Mouse (Mus musculus) gastrocnemius, adult 2 months (tissue): ENCODE measurements around the gene Nop53. TPM values are rescaled to one million over a fixed set of nuclear protein-coding genes. Genes with fewer than 3 reads are reported as not detected.

ENCODE experiments used
- DNase-seq: peaks from one replicate; pipeline ENCODE4 v3.0.0; 2022
- H3K27ac ChIP-seq: fragments of 200-600 bp; 2 replicates; pipeline ENCODE4 v1.8.1; 2022; ENCODE audit warnings: mild to moderate bottlenecking
- H3K4me3 ChIP-seq: fragments of 200-600 bp; 2 replicates; pipeline ENCODE4 v1.8.1; 2022; ENCODE audit warnings: mild to moderate bottlenecking, moderate library complexity
- CTCF ChIP-seq: fragments of 200-600 bp; IDR thresholded peaks from 2 replicates; pipeline ENCODE4 v1.8.1; 2022; ENCODE audit warnings: antibody characterized with exemption, mild to moderate bottlenecking, moderate library complexity
- intact Hi-C: fragments of 180-260 bp; cut with DNase I; formaldehyde crosslinking; loops from one replicate; pipeline ENCODE4 v1.15.1; 2025
- total RNA-seq, 2 experiments: library from RNA; stranded (reverse); gene quantifications; 2 replicates each; pipeline ENCODE4 v1.2.3; 2021

Nop53 gene
- total RNA-seq, 2 experiments from 2014 or later: 85.7 to 97.4 TPM

- no peak for DNase-seq
- peak; percentile 43 for TF ChIP-seq CTCF
- H3K27ac ChIP-seq: no peak overlapping the region
- intact Hi-C loops: no loop called here
- no peak overlapping the region for H3K4me3 ChIP-seq
These were observed 23.8 kb upstream of the Nop53 start for GRCm38 (mm10) chr7:15969674-15970073.

GRCm38 (mm10) chr7:15968322-15968721 is 22.4 kb upstream of the Nop53 start:
- no peak for DNase-seq
- H3K27ac ChIP-seq: no peak overlapping the region
- TF ChIP-seq CTCF: no peak
- intact Hi-C loops: no loop called here
- H3K4me3 ChIP-seq: no peak overlapping the region

- peak within 1 kb of the TSS; percentile 95 for H3K27ac ChIP-seq
- intact Hi-C loops: loop anchor here (1.0 to 2.0 kb wide), 2 partner anchors 19 to 37 kb away; no protein-coding TSS in a partner anchor
- no peak; the same call in 1 of the 2 replicates for TF ChIP-seq CTCF
These were observed 21.4 kb upstream of the Nop53 start, which contains the start of gene Ehd2 for GRCm38 (mm10) chr7:15967312-15967711. Gene Ehd2 (minus strand): TSS chr7:15967567.

GRCm38 (mm10) chr7:15966489-15966888 is 20.6 kb upstream of the Nop53 start:
- intact Hi-C loops: loop anchor here (2.0 kb wide), 1 partner anchor 36 kb away; no protein-coding TSS in a partner anchor
- TF ChIP-seq CTCF: no peak

More at GRCm38 (mm10) chr7:15967312-15967711, 21.4 kb upstream of the Nop53 start, which contains the start of gene Ehd2:
- peak; percentile 91 for DNase-seq
- peak within 1 kb of the TSS; percentile 86 for H3K4me3 ChIP-seq

GRCm38 (mm10) chr7:15963798-15964652 is 18.2 kb upstream of the Nop53 start:
- peak overlapping the region; percentile 86 for H3K4me3 ChIP-seq
- peak overlapping the region; percentile 95 for H3K27ac ChIP-seq
- no peak for DNase-seq
- TF ChIP-seq CTCF: no peak
- intact Hi-C loops: no loop called here

More at GRCm38 (mm10) chr7:15966489-15966888, 20.6 kb upstream of the Nop53 start:
- DNase-seq: no peak
- Histone ChIP-seq H3K27ac (peak overlapping the region; percentile 95), H3K4me3 (peak overlapping the region; percentile 86)

GRCm38 (mm10) chr7:15962311-15963288 is 16.7 kb upstream of the Nop53 start:
- TF ChIP-seq CTCF: no peak
- Histone ChIP-seq H3K27ac (peak overlapping the region; percentile 95), H3K4me3 (peak overlapping the region; percentile 86)
- DNase-seq: peak; percentile 93
- intact Hi-C loops: loop anchor here (1.0 kb wide), 1 partner anchor 29 kb away; no protein-coding TSS in a partner anchor

GRCm38 (mm10) chr7:15961798-15962197 is 15.9 kb upstream of the Nop53 start:
- intact Hi-C loops: loop anchor here (1.0 kb wide), 1 partner anchor 28 kb away; no protein-coding TSS in a partner anchor
- H3K4me3 ChIP-seq: peak overlapping the region; percentile 86
- H3K27ac ChIP-seq: peak overlapping the region; percentile 95
- DNase-seq: no peak
- TF ChIP-seq CTCF: no peak

- H3K27ac ChIP-seq: peak overlapping the region; percentile 95
- intact Hi-C loops: no loop called here
- TF ChIP-seq CTCF: no peak
- peak overlapping the region; percentile 86 for H3K4me3 ChIP-seq
- DNase-seq: no peak
These were observed 15.4 kb upstream of the Nop53 start for GRCm38 (mm10) chr7:15961239-15961638.

GRCm38 (mm10) chr7:15960691-15961090 is 14.8 kb upstream of the Nop53 start:
- no peak for TF ChIP-seq CTCF
- intact Hi-C loops: no loop called here
- Histone ChIP-seq H3K27ac (peak overlapping the region; percentile 95), H3K4me3 (peak overlapping the region; percentile 86)
- peak; percentile 44 for DNase-seq

- intact Hi-C loops: no loop called here
- no peak for TF ChIP-seq CTCF
- H3K27ac ChIP-seq: peak overlapping the region; percentile 85
- H3K4me3 ChIP-seq: peak overlapping the region; percentile 57
- DNase-seq: no peak
These were observed 10.3 kb upstream of the Nop53 start for GRCm38 (mm10) chr7:15956143-15956542.

GRCm38 (mm10) chr7:15955509-15955908 is 9.6 kb upstream of the Nop53 start:
- intact Hi-C loops: no loop called here
- no peak for TF ChIP-seq CTCF
- Histone ChIP-seq H3K4me3 (peak overlapping the region; percentile 57), H3K27ac (peak overlapping the region; percentile 85)
- DNase-seq: peak; percentile 42

- TF ChIP-seq CTCF: no peak
- intact Hi-C loops: no loop called here
- Histone ChIP-seq H3K4me3 (peak overlapping the region; percentile 57), H3K27ac (peak overlapping the region; percentile 85)
- peak; percentile 80 for DNase-seq
These were observed 9.1 kb upstream of the Nop53 start for GRCm38 (mm10) chr7:15954978-15955443.
